ENCODE assay signal across 9 mouse cellular contexts in genomic region chr16:36821474-36821873, GRCm38 (mm10). TPM values are rescaled to one million over a fixed set of nuclear protein-coding genes. Genes with fewer than 3 reads are reported as not detected.
DNase-seq lines count a peak whose midpoint lies in the region; ATAC-seq and TF ChIP-seq lines count a peak whose summit lies in the region.
"Had no signal": no experiment of that assay in that cellular context is flagged by ENCODE, and none has a peak within 500 bp of the region (broad histone marks: within the 10 kb centered on the region; RNA-seq: fewer than 3 reads in every experiment).

No protein-coding gene starts in this region.

- peak; percentile 52 for DNase-seq in forebrain, embryonic 11.5 days (ENCODE audit: low spot score)
- DNase-seq in G1E (ENCODE audit: low spot score): peak; percentile 26
- peak; percentile 43 for DNase-seq in forelimb bud, embryonic 11.5 days (ENCODE audit: low read depth, low spot score)
- no peak for DNase-seq in ovary, adult 18-20 months (ENCODE audit: low spot score)

- no peaks in the 10 kb centered on the region for H3K9me3 ChIP-seq in forebrain, embryonic 11.5 days (ENCODE audit: control insufficient read depth, low read length)
- H3K9me3 ChIP-seq in forebrain, embryonic 16.5 days (ENCODE audit: control insufficient read depth, low read length): no peaks in the 10 kb centered on the region
- H3K9me3 ChIP-seq in G1E (replicated peaks): no peaks in the 10 kb centered on the region
- H3K9me3 ChIP-seq in megakaryocyte, embryonic 14.5 days: no peaks in the 10 kb centered on the region
- no peaks in the 10 kb centered on the region for H3K9me3 ChIP-seq in forebrain, embryonic 13.5 days (replicated peaks)

- H3K36me3 ChIP-seq in forebrain, embryonic 11.5 days (ENCODE audit: control insufficient read depth, insufficient read depth, low read length): no peaks in the 10 kb centered on the region
- no peaks in the 10 kb centered on the region for H3K36me3 ChIP-seq in forebrain, embryonic 16.5 days (ENCODE audit: control insufficient read depth, insufficient read depth)
- no peaks in the 10 kb centered on the region for H3K36me3 ChIP-seq in G1E (replicated peaks)
- no peaks in the 10 kb centered on the region for H3K36me3 ChIP-seq in megakaryocyte, embryonic 14.5 days (replicated peaks; ENCODE audit: low read length)
- no peaks in the 10 kb centered on the region for H3K36me3 ChIP-seq in forebrain, embryonic 13.5 days (ENCODE audit: poor library complexity, severe bottlenecking)

- H3K4me2 ChIP-seq in forebrain, embryonic 11.5 days (ENCODE audit: low read depth, low read length, severe bottlenecking): no peak overlapping the region
- no peak overlapping the region for H3K4me2 ChIP-seq in forebrain, embryonic 16.5 days (ENCODE audit: low read length)
- no peak overlapping the region for H3K4me2 ChIP-seq in forebrain, embryonic 13.5 days
- H3K4me2 ChIP-seq: hindbrain, embryonic 14.5 days had no signal

- H3K4me1 ChIP-seq in forebrain, embryonic 11.5 days (replicated peaks; ENCODE audit: control insufficient read depth, insufficient read depth, low read length): peaks cover 3% of the 10 kb centered on the region; the same call in 1 of the 2 replicates
- no peaks in the 10 kb centered on the region for H3K4me1 ChIP-seq in forebrain, embryonic 16.5 days (replicated peaks; ENCODE audit: control insufficient read depth, insufficient read depth, low read length)
- peaks cover 7% of the 10 kb centered on the region for H3K4me1 ChIP-seq in G1E (ENCODE audit: insufficient read depth, low read depth, low read length)
- H3K4me1 ChIP-seq in megakaryocyte, embryonic 14.5 days: peaks cover 8% of the 10 kb centered on the region
- no peaks in the 10 kb centered on the region for H3K4me1 ChIP-seq in forebrain, embryonic 13.5 days

- H3K27me3 ChIP-seq in forebrain, embryonic 11.5 days (ENCODE audit: control insufficient read depth, insufficient read depth, low read length): no peaks in the 10 kb centered on the region
- no peaks in the 10 kb centered on the region for H3K27me3 ChIP-seq in forebrain, embryonic 16.5 days (replicated peaks; ENCODE audit: control insufficient read depth, insufficient read depth, low read length)
- H3K27me3 ChIP-seq in G1E (ENCODE audit: insufficient read depth, low read length): no peaks in the 10 kb centered on the region
- H3K27me3 ChIP-seq in megakaryocyte, embryonic 14.5 days (replicated peaks): peaks cover 6% of the 10 kb centered on the region
- H3K27me3 ChIP-seq in forebrain, embryonic 13.5 days: no peaks in the 10 kb centered on the region

- TF ChIP-seq CTCF in G1E (IDR thresholded peaks at IDR 0.05; ENCODE audit: low read depth, low read length): no peak

- no peak overlapping the region for H3K9ac ChIP-seq in forebrain, embryonic 11.5 days (ENCODE audit: low read length)
- H3K9ac ChIP-seq in forebrain, embryonic 16.5 days (replicated peaks; ENCODE audit: low read depth, low read length): no peak overlapping the region
- H3K9ac ChIP-seq in forebrain, embryonic 13.5 days: no peak overlapping the region
- H3K9ac ChIP-seq: hindbrain, embryonic 14.5 days had no signal

- 6% methylated on average over 3 of the region's 3 CpGs for WGBS in forebrain, embryonic 11.5 days
- WGBS in forebrain, embryonic 16.5 days: 14% methylated on average over 3 of the region's 3 CpGs
- 10% methylated on average over 3 of the region's 3 CpGs for WGBS in forebrain, embryonic 13.5 days

- no peak overlapping the region for H3K4me3 ChIP-seq in forebrain, embryonic 11.5 days (ENCODE audit: low read depth, low read length)
- no peak overlapping the region for H3K4me3 ChIP-seq in forebrain, embryonic 16.5 days (replicated peaks; ENCODE audit: low read length)
- no peak overlapping the region for H3K4me3 ChIP-seq in G1E (ENCODE audit: low read depth, low read length)
- peak overlapping the region; percentile 46 for H3K4me3 ChIP-seq in megakaryocyte, embryonic 14.5 days (replicated peaks)
- no peak overlapping the region for H3K4me3 ChIP-seq in forebrain, embryonic 13.5 days

- no peak for ATAC-seq in forebrain, embryonic 11.5 days (replicated peaks; ENCODE audit: low FRiP score)
- ATAC-seq in forebrain, embryonic 16.5 days: no peak
- ATAC-seq in G1E (ENCODE audit: extremely low read depth, insufficient number of reproducible peaks, low FRiP score, poor library complexity, severe bottlenecking): peak; percentile 78
- no peak for ATAC-seq in inflammation-experienced regulatory T-cells, adult 6 months
- no peak for ATAC-seq in forebrain, embryonic 13.5 days

- H3K27ac ChIP-seq in forebrain, embryonic 11.5 days (ENCODE audit: low read depth, low read length): no peak overlapping the region
- no peak overlapping the region for H3K27ac ChIP-seq in forebrain, embryonic 16.5 days (ENCODE audit: low read length)
- H3K27ac ChIP-seq in forebrain, embryonic 13.5 days: no peak overlapping the region
- H3K27ac ChIP-seq: hindbrain, embryonic 14.5 days had no signal

RNA-seq across cellular contexts. Expression of gene Iqcb1, which starts 6.7 kb away (rescaled TPM):
- polyA plus RNA-seq in forebrain, embryonic 11.5 days (2014; fragmentation: Nextera tagmentation; extraction: Ambion mirVana): 68.0 and 72.7 TPM in 2 replicates
- polyA plus RNA-seq in forebrain, embryonic 16.5 days (2015; fragmentation: Nextera tagmentation; extraction: Ambion mirVana): 58.8 and 59.3 TPM in 2 replicates
- total RNA-seq in G1E (2014; fragmentation: Nextera tagmentation): 27.7 and 28.0 TPM in 2 replicates
- 17.3 and 19.0 TPM in 2 replicates for total RNA-seq in G1E (2017)
- 1.9 and 2.9 TPM in 2 replicates for polyA plus RNA-seq in G1E (2012)
- polyA plus RNA-seq in megakaryocyte, embryonic 14.5 days (2012; ENCODE audit: insufficient read depth, low replicate concordance): 0.36 TPM in 1 of 2 replicates, not detected in the other
- 10 to 100 TPM in 2 of 3 experiments, 1 to 10 TPM in 1; 6.7 to 25.0 (median 19.2) TPM for polyA plus RNA-seq in inflammation-experienced regulatory T-cells, adult 6 months (2017; shearing (Covaris generic))
- 60.3 and 60.4 TPM in 2 replicates for polyA plus RNA-seq in forebrain, embryonic 13.5 days (2015; fragmentation: Nextera tagmentation; extraction: Ambion mirVana)

RNA-seq across cellular contexts. Expression of gene Slc15a2, which starts 36.7 kb away (rescaled TPM):
- 1.8 and 2.7 TPM in 2 replicates for polyA plus RNA-seq in forebrain, embryonic 11.5 days (2014; fragmentation: Nextera tagmentation; extraction: Ambion mirVana)
- 12.7 and 13.6 TPM in 2 replicates for polyA plus RNA-seq in forebrain, embryonic 16.5 days (2015; fragmentation: Nextera tagmentation; extraction: Ambion mirVana)
- total RNA-seq in G1E (2014; fragmentation: Nextera tagmentation): 141 and 144 TPM in 2 replicates
- total RNA-seq in G1E (2017): 98.9 and 111 TPM in 2 replicates
- polyA plus RNA-seq in G1E (2012): 1.2 and 1.6 TPM in 2 replicates
- polyA plus RNA-seq in megakaryocyte, embryonic 14.5 days (2012; ENCODE audit: insufficient read depth, low replicate concordance): not detected in 2 replicates
- polyA plus RNA-seq in inflammation-experienced regulatory T-cells, adult 6 months (2017; shearing (Covaris generic)): 10 to 100 TPM; 22.2 to 79.8 (median 44.2) TPM
- 13.0 and 14.6 TPM in 2 replicates for polyA plus RNA-seq in forebrain, embryonic 13.5 days (2015; fragmentation: Nextera tagmentation; extraction: Ambion mirVana)

RNA-seq across cellular contexts. Expression of gene Eaf2, which starts 53.3 kb away (rescaled TPM):
- polyA plus RNA-seq in forebrain, embryonic 11.5 days (2014; fragmentation: Nextera tagmentation; extraction: Ambion mirVana): 0.99 and 1.4 TPM in 2 replicates
- 0.52 and 1.2 TPM in 2 replicates for polyA plus RNA-seq in forebrain, embryonic 16.5 days (2015; fragmentation: Nextera tagmentation; extraction: Ambion mirVana)
- 1.8 and 2.4 TPM in 2 replicates for total RNA-seq in G1E (2014; fragmentation: Nextera tagmentation)
- 1.4 and 2.1 TPM in 2 replicates for total RNA-seq in G1E (2017)
- polyA plus RNA-seq in G1E (2012): 0.47 and 0.68 TPM in 2 replicates
- not detected in 2 replicates for polyA plus RNA-seq in megakaryocyte, embryonic 14.5 days (2012; ENCODE audit: insufficient read depth, low replicate concordance)
- polyA plus RNA-seq in inflammation-experienced regulatory T-cells, adult 6 months (2017; shearing (Covaris generic)): 1 to 10 TPM in 1 of 3 experiments, under 1 TPM in 2; 0.36 to 2.0 (median 0.63) TPM
- 0.71 and 0.99 TPM in 2 replicates for polyA plus RNA-seq in forebrain, embryonic 13.5 days (2015; fragmentation: Nextera tagmentation; extraction: Ambion mirVana)

RNA-seq across cellular contexts. Expression of gene Golgb1, which starts 53.5 kb away (rescaled TPM):
- 74.2 and 78.2 TPM in 2 replicates for polyA plus RNA-seq in forebrain, embryonic 11.5 days (2014; fragmentation: Nextera tagmentation; extraction: Ambion mirVana)
- polyA plus RNA-seq in forebrain, embryonic 16.5 days (2015; fragmentation: Nextera tagmentation; extraction: Ambion mirVana): 84.2 and 93.0 TPM in 2 replicates
- total RNA-seq in G1E (2014; fragmentation: Nextera tagmentation) (30.0 and 31.9 TPM in 2 replicates), G1E (2017) (33.9 and 39.3 TPM in 2 replicates)
- polyA plus RNA-seq in G1E (2012): 11.0 and 12.1 TPM in 2 replicates
- polyA plus RNA-seq in megakaryocyte, embryonic 14.5 days (2012; ENCODE audit: insufficient read depth, low replicate concordance): 15.5 and 21.9 TPM in 2 replicates
- polyA plus RNA-seq in inflammation-experienced regulatory T-cells, adult 6 months (2017; shearing (Covaris generic)): 10 to 100 TPM; 33.8 to 41.7 (median 37.1) TPM
- 93.8 and 97.1 TPM in 2 replicates for polyA plus RNA-seq in forebrain, embryonic 13.5 days (2015; fragmentation: Nextera tagmentation; extraction: Ambion mirVana)
